In the genomic region with DNA sequence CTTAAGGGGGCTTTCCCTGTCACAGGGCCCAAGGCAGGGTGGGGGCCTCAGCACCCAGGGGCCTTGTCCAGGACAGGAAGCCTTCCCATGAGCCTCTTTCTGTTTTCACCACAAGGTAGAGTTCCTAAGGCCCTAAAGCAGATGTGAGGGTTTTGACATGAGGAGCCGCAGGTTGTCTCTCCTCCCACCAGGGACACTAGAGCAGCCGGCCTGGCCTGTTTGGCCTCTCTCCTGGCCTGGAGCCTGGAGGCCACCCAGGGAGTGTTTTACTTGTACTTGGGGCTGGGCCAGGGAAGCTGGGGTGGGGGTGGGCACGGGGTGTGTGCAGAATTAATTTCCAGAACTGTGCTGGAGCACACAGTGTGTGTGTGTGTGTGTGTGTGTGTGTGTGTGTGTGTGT, we compare ENCODE assay signal across 8 mouse cellular contexts. TPM values are rescaled to one million over a fixed set of nuclear protein-coding genes. Genes with fewer than 3 reads are reported as not detected.
A peak's percentile ranks its signal among the peaks of the same experiment; 100 is the strongest.
DNase-seq lines count a peak whose midpoint lies in the region; ATAC-seq and TF ChIP-seq lines count a peak whose summit lies in the region.
"Had no signal": no experiment of that assay in that cellular context is flagged by ENCODE, and none has a peak within 500 bp of the region (broad histone marks: within the 10 kb centered on the region; RNA-seq: fewer than 3 reads in every experiment).

No protein-coding gene starts in this region.

- TF ChIP-seq CTCF in liver, postnatal 0 days (IDR thresholded peaks at IDR 0.05; ENCODE audit: low read depth): peak; percentile 7; the same call in 1 of the 2 replicates

- ATAC-seq in liver, postnatal 0 days: no peak
- ATAC-seq in liver, embryonic 11.5 days (replicated peaks; ENCODE audit: low FRiP score): no peak
- no peak for ATAC-seq in embryonic facial prominence, embryonic 15.5 days (ENCODE audit: insufficient number of reproducible peaks, low FRiP score, low TSS enrichment, low read depth)
- ATAC-seq in heart, embryonic 16.5 days (replicated peaks; ENCODE audit: extremely low read depth, insufficient read depth, low FRiP score): peak; percentile 69
- 0 out of 2 replicates have a peak, but pooled peaks have one; percentile 16 for ATAC-seq in limb, embryonic 15.5 days (ENCODE audit: insufficient number of reproducible peaks, low FRiP score, low TSS enrichment, low read depth)
- ATAC-seq in megakaryocyte, adult 5-6 weeks (ENCODE audit: poor library complexity, severe bottlenecking): no peak

- 56% methylated on average over 3 of the region's 3 CpGs for whole genome bisulfite sequencing in liver, postnatal 0 days (ENCODE audit: insufficient replicate concordance)
- WGBS in liver, embryonic 11.5 days: 52% methylated on average over 3 of the region's 3 CpGs
- 10% methylated on average over 3 of the region's 3 CpGs for WGBS in embryonic facial prominence, embryonic 15.5 days
- 26% methylated on average over 3 of the region's 3 CpGs for WGBS in heart, embryonic 16.5 days
- WGBS in limb, embryonic 15.5 days: 10% methylated on average over 3 of the region's 3 CpGs

- no peak overlapping the region for H3K9ac ChIP-seq in liver, postnatal 0 days (replicated peaks)
- no peak overlapping the region for H3K9ac ChIP-seq in liver, embryonic 11.5 days (ENCODE audit: low read depth, low read length)
- H3K9ac ChIP-seq in embryonic facial prominence, embryonic 15.5 days: no peak overlapping the region
- H3K9ac ChIP-seq in heart, embryonic 16.5 days (ENCODE audit: low read length): no peak overlapping the region
- no peak overlapping the region for H3K9ac ChIP-seq in limb, embryonic 15.5 days
- H3K9ac ChIP-seq: hindbrain, embryonic 15.5 days had no signal

- H3K9me3 ChIP-seq in liver, postnatal 0 days (ENCODE audit: low read length): no peaks in the 10 kb centered on the region
- H3K9me3 ChIP-seq in liver, embryonic 11.5 days (ENCODE audit: control insufficient read depth, low read length): no peaks in the 10 kb centered on the region
- no peaks in the 10 kb centered on the region for H3K9me3 ChIP-seq in embryonic facial prominence, embryonic 15.5 days (replicated peaks)
- no peaks in the 10 kb centered on the region for H3K9me3 ChIP-seq in heart, embryonic 16.5 days (replicated peaks; ENCODE audit: control insufficient read depth, low read length)
- no peaks in the 10 kb centered on the region for H3K9me3 ChIP-seq in limb, embryonic 15.5 days
- H3K9me3 ChIP-seq: hindbrain, embryonic 15.5 days had no signal

- H3K4me2 ChIP-seq in liver, postnatal 0 days (ENCODE audit: low read depth, low read length): no peak overlapping the region
- H3K4me2 ChIP-seq in liver, embryonic 11.5 days: no peak overlapping the region
- no peak overlapping the region for H3K4me2 ChIP-seq in embryonic facial prominence, embryonic 15.5 days (replicated peaks)
- H3K4me2 ChIP-seq in heart, embryonic 16.5 days (ENCODE audit: low read depth, low read length): no peak overlapping the region
- H3K4me2 ChIP-seq in limb, embryonic 15.5 days: no peak overlapping the region
- H3K4me2 ChIP-seq: hindbrain, embryonic 15.5 days had no signal

- H3K27me3 ChIP-seq in liver, postnatal 0 days (ENCODE audit: insufficient read depth, low read length): no peaks in the 10 kb centered on the region
- no peaks in the 10 kb centered on the region for H3K27me3 ChIP-seq in liver, embryonic 11.5 days (replicated peaks; ENCODE audit: control insufficient read depth, insufficient read depth, low read length)
- H3K27me3 ChIP-seq in embryonic facial prominence, embryonic 15.5 days: no peaks in the 10 kb centered on the region
- no peaks in the 10 kb centered on the region for H3K27me3 ChIP-seq in heart, embryonic 16.5 days (ENCODE audit: control insufficient read depth, insufficient read depth, low read length)
- no peaks in the 10 kb centered on the region for H3K27me3 ChIP-seq in limb, embryonic 15.5 days
- H3K27me3 ChIP-seq: hindbrain, embryonic 15.5 days had no signal

- DNase-seq in liver, postnatal 0 days: peak; percentile 38
- DNase-seq in liver, embryonic 11.5 days (ENCODE audit: low spot score): no peak
- peak; percentile 60 to 73 for DNase-seq in urinary bladder, postnatal 36 days (ENCODE audit: low spot score in 2 of 2)

- no peak for TF ChIP-seq EP300 in liver, postnatal 0 days (IDR thresholded peaks at IDR 0.05; ENCODE audit: low read depth)

- no peaks in the 10 kb centered on the region for H3K4me1 ChIP-seq in liver, postnatal 0 days (ENCODE audit: insufficient read depth)
- H3K4me1 ChIP-seq in liver, embryonic 11.5 days (replicated peaks; ENCODE audit: control insufficient read depth, insufficient read depth, low read length): no peaks in the 10 kb centered on the region
- H3K4me1 ChIP-seq in embryonic facial prominence, embryonic 15.5 days: peaks cover 31% of the 10 kb centered on the region
- peaks cover 25% of the 10 kb centered on the region for H3K4me1 ChIP-seq in heart, embryonic 16.5 days (ENCODE audit: control insufficient read depth, insufficient read depth, low read length)
- peaks cover 29% of the 10 kb centered on the region for H3K4me1 ChIP-seq in limb, embryonic 15.5 days

- H3K27ac ChIP-seq in liver, postnatal 0 days (ENCODE audit: low read depth): no peak overlapping the region
- H3K27ac ChIP-seq in liver, embryonic 11.5 days (ENCODE audit: low read depth, low read length): no peak overlapping the region
- H3K27ac ChIP-seq in embryonic facial prominence, embryonic 15.5 days (replicated peaks): peak overlapping the region; percentile 60; the same call in 1 of the 2 replicates
- H3K27ac ChIP-seq in heart, embryonic 16.5 days (ENCODE audit: low read length): peak overlapping the region; percentile 51
- 0 out of 2 replicates have a peak overlapping the region, but pooled peaks have one; percentile 11 for H3K27ac ChIP-seq in limb, embryonic 15.5 days
- H3K27ac ChIP-seq: hindbrain, embryonic 15.5 days had no signal

- H3K36me3 ChIP-seq in liver, postnatal 0 days (replicated peaks; ENCODE audit: insufficient read depth, low read length): no peaks in the 10 kb centered on the region
- H3K36me3 ChIP-seq in liver, embryonic 11.5 days (ENCODE audit: control insufficient read depth, insufficient read depth, low read length): no peaks in the 10 kb centered on the region
- no peaks in the 10 kb centered on the region for H3K36me3 ChIP-seq in embryonic facial prominence, embryonic 15.5 days
- H3K36me3 ChIP-seq in heart, embryonic 16.5 days (ENCODE audit: control insufficient read depth, insufficient read depth): no peaks in the 10 kb centered on the region
- H3K36me3 ChIP-seq in limb, embryonic 15.5 days: no peaks in the 10 kb centered on the region
- H3K36me3 ChIP-seq: hindbrain, embryonic 15.5 days had no signal

- H3K4me3 ChIP-seq in liver, postnatal 0 days (ENCODE audit: low read depth, low read length): no peak overlapping the region
- H3K4me3 ChIP-seq in liver, embryonic 11.5 days (ENCODE audit: low read depth, low read length): no peak overlapping the region
- no peak overlapping the region for H3K4me3 ChIP-seq in embryonic facial prominence, embryonic 15.5 days (replicated peaks)
- no peak overlapping the region for H3K4me3 ChIP-seq in heart, embryonic 16.5 days (ENCODE audit: low read length)
- no peak overlapping the region for H3K4me3 ChIP-seq in limb, embryonic 15.5 days
- H3K4me3 ChIP-seq: hindbrain, embryonic 15.5 days had no signal

RNA-seq across cellular contexts. Expression of a gene that starts 5.4 kb away (rescaled TPM):
- 4.6 and 4.8 TPM in 2 replicates for polyA plus RNA-seq in liver, postnatal 0 days (2015; fragmentation: Nextera tagmentation; extraction: Ambion mirVana)
- polyA plus RNA-seq in liver, embryonic 11.5 days (2014; fragmentation: Nextera tagmentation; extraction: Ambion mirVana): 14.8 and 18.3 TPM in 2 replicates
- polyA plus RNA-seq in embryonic facial prominence, embryonic 15.5 days (2015; fragmentation: Nextera tagmentation; extraction: Ambion mirVana): 58.2 and 64.7 TPM in 2 replicates
- 84.9 and 87.0 TPM in 2 replicates for polyA plus RNA-seq in heart, embryonic 16.5 days (2015; fragmentation: Nextera tagmentation; extraction: Ambion mirVana)
- 46.0 and 60.3 TPM in 2 replicates for polyA plus RNA-seq in limb, embryonic 15.5 days (2015; fragmentation: Nextera tagmentation; extraction: Ambion mirVana)
- 0.60 TPM in 1 of 2 replicates, not detected in the other for total RNA-seq in megakaryocyte, adult 5-6 weeks (2015)
- not detected in 2 replicates for total RNA-seq in megakaryocyte, adult 5-6 weeks (2017)

RNA-seq across cellular contexts. Expression of a gene that starts 31.2 kb away (rescaled TPM):
- polyA plus RNA-seq in liver, postnatal 0 days (2015; fragmentation: Nextera tagmentation; extraction: Ambion mirVana): 0.09 and 0.23 TPM in 2 replicates
- 1.0 and 2.2 TPM in 2 replicates for polyA plus RNA-seq in liver, embryonic 11.5 days (2014; fragmentation: Nextera tagmentation; extraction: Ambion mirVana)
- polyA plus RNA-seq in embryonic facial prominence, embryonic 15.5 days (2015; fragmentation: Nextera tagmentation; extraction: Ambion mirVana): 9.5 and 10.4 TPM in 2 replicates
- 4.9 TPM in 2 replicates for polyA plus RNA-seq in heart, embryonic 16.5 days (2015; fragmentation: Nextera tagmentation; extraction: Ambion mirVana)
- 6.3 and 7.6 TPM in 2 replicates for polyA plus RNA-seq in limb, embryonic 15.5 days (2015; fragmentation: Nextera tagmentation; extraction: Ambion mirVana)
- total RNA-seq in megakaryocyte, adult 5-6 weeks (2015): not detected in 2 replicates
- total RNA-seq in megakaryocyte, adult 5-6 weeks (2017): not detected in 2 replicates

RNA-seq across cellular contexts. Expression of a gene that starts 59.3 kb away (rescaled TPM):
- 0.02 TPM in 1 of 2 replicates, not detected in the other for polyA plus RNA-seq in liver, postnatal 0 days (2015; fragmentation: Nextera tagmentation; extraction: Ambion mirVana)
- polyA plus RNA-seq in liver, embryonic 11.5 days (2014; fragmentation: Nextera tagmentation; extraction: Ambion mirVana): 0.14 TPM in 1 of 2 replicates, not detected in the other
- 0.62 and 0.67 TPM in 2 replicates for polyA plus RNA-seq in embryonic facial prominence, embryonic 15.5 days (2015; fragmentation: Nextera tagmentation; extraction: Ambion mirVana)
- polyA plus RNA-seq in heart, embryonic 16.5 days (2015; fragmentation: Nextera tagmentation; extraction: Ambion mirVana): 0.84 and 0.95 TPM in 2 replicates
- 0.97 and 1.4 TPM in 2 replicates for polyA plus RNA-seq in limb, embryonic 15.5 days (2015; fragmentation: Nextera tagmentation; extraction: Ambion mirVana)
- total RNA-seq in megakaryocyte, adult 5-6 weeks (2015): not detected in 2 replicates
- total RNA-seq in megakaryocyte, adult 5-6 weeks (2017): not detected in 2 replicates

Comparison
In these comparisons a context has a peak if more than half of its experiments do, and no peak if none do; other contexts are left out.
1. ATAC-seq: peak in heart, embryonic 16.5 days (single experiment) and limb, embryonic 15.5 days (single experiment); none in liver, postnatal 0 days (single experiment), liver, embryonic 11.5 days (single experiment), embryonic facial prominence, embryonic 15.5 days (single experiment) and megakaryocyte, adult 5-6 weeks (single experiment).
2. H3K27ac ChIP-seq: peak in embryonic facial prominence, embryonic 15.5 days (single experiment), heart, embryonic 16.5 days (single experiment) and limb, embryonic 15.5 days (single experiment); none in liver, postnatal 0 days (single experiment) and liver, embryonic 11.5 days (single experiment).